Mouse (Mus musculus) stomach, embryonic 16.5 days (tissue): ENCODE results near the gene Cacng2. TPM values are rescaled to one million over a fixed set of nuclear protein-coding genes. Genes with fewer than 3 reads are reported as not detected.

Experiments
- ATAC-seq: fragments of 200-750 bp; cut with Nextera tagmentation; 2 replicates; pipeline ENCODE4 v1.8.0; 2017; ENCODE audit warnings: moderate number of reproducible peaks, moderate TSS enrichment; ENCODE audit not compliant: insufficient read depth, low FRiP score
- H3K27ac ChIP-seq: fragments of 300-500 bp; sonication (generic); 2 replicates; pipeline ENCODE4 v1.5.1; 2014; ENCODE audit warnings: low read length
- H3K27me3 ChIP-seq: fragments of 300-500 bp; sonication (generic); 2 replicates; pipeline ENCODE4 v1.6.1; 2014; ENCODE audit warnings: low read length, control low read depth, mixed read lengths; ENCODE audit not compliant: control insufficient read depth, insufficient read depth
- H3K36me3 ChIP-seq: fragments of 300-500 bp; sonication (generic); 2 replicates; pipeline ENCODE4 v1.6.1; 2014; ENCODE audit warnings: low read length; ENCODE audit not compliant: control insufficient read depth, insufficient read depth
- H3K4me1 ChIP-seq: fragments of 300-500 bp; sonication (generic); 2 replicates; pipeline ENCODE4 v1.6.1; 2014; ENCODE audit warnings: low read length, control low read depth, mixed read lengths; ENCODE audit not compliant: control insufficient read depth, insufficient read depth
- H3K4me2 ChIP-seq: fragments of 300-500 bp; sonication (generic); 2 replicates; pipeline ENCODE4 v1.6.1; 2014; ENCODE audit warnings: low read depth, low read length, mixed read lengths
- H3K4me3 ChIP-seq: fragments of 300-500 bp; sonication (generic); replicated peaks from 2 replicates; pipeline ENCODE4 v1.5.1; 2014; ENCODE audit warnings: mild to moderate bottlenecking, low read length
- H3K9ac ChIP-seq: fragments of 300-500 bp; sonication (generic); 2 replicates; pipeline ENCODE4 v1.6.1; 2014; ENCODE audit warnings: low read length
- H3K9me3 ChIP-seq: fragments of 300-500 bp; sonication (generic); replicated peaks from 2 replicates; pipeline ENCODE4 v1.6.1; 2016; ENCODE audit warnings: low read length, control low read depth; ENCODE audit not compliant: control insufficient read depth
- WGBS: fragments of 180-500 bp; shearing (Covaris S2); extraction: QIAGEN DNeasy Blood & Tissue Kit; methylation state at CpG from one replicate; pipeline ENCODE4 v1.1.7; 2014; 5-methylcytosine and 5-hydroxymethylcytosine counted together
- polyA plus RNA-seq: library from polyadenylated mRNA; unstranded; fragments of >200 nt; fragmentation: Nextera tagmentation; extraction: Ambion mirVana; gene quantifications from 2 replicates; pipeline ENCODE4 v1.2.1, GENCODE M21; 2015

Cacng2 gene
- polyA plus RNA-seq, 1 experiment from 2014 or later = 0.08 TPM

DNA sequence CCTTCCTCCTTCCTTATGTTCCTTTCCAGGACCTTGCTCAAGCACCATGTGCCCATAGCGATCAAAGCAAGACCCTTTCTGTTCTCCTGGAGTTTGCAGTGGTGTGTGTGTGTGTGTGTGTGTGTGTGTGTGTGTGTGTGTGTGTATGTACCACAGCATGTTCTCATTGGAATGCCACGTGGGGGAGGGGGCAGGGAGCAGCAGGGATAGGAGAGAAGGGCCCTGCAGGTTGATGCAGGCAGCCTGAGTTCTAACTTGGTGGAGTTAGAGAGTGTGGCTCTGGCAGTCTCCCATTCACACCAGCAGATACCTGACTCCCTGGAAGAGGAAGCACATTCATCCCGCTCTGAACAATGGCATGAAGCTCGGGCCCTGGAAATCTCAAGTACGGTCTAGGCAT, 41.6 kb downstream of the Cacng2 start:
- H3K27me3 ChIP-seq = no peaks in the 10 kb centered on the region
- no peaks in the 10 kb centered on the region for H3K36me3 ChIP-seq
- H3K4me2 ChIP-seq = no peak overlapping the region
- ATAC-seq = no peak
- WGBS = 62% methylated on average over 5 of the region's 5 CpGs
- no peak overlapping the region for H3K4me3 ChIP-seq
- no peak overlapping the region for H3K9ac ChIP-seq
- H3K4me1 ChIP-seq = 0 out of 2 replicates have a peak, but pooled peaks cover 4% of the 10 kb centered on the region
- no peak overlapping the region for H3K27ac ChIP-seq
- H3K9me3 ChIP-seq = no peaks in the 10 kb centered on the region

GRCm38 (mm10) chr15:78075921-78076320, 43.9 kb downstream of the Cacng2 start:
- H3K4me2 ChIP-seq = no peak overlapping the region
- no peaks in the 10 kb centered on the region for H3K27me3 ChIP-seq
- no peak overlapping the region for H3K4me3 ChIP-seq
- H3K9ac ChIP-seq = no peak overlapping the region
- no peaks in the 10 kb centered on the region for H3K36me3 ChIP-seq
- WGBS = 32% methylated on average over 3 of the region's 3 CpGs
- H3K4me1 ChIP-seq = no peaks in the 10 kb centered on the region
- no peaks in the 10 kb centered on the region for H3K9me3 ChIP-seq
- no peak overlapping the region for H3K27ac ChIP-seq
- no peak for ATAC-seq

DNA sequence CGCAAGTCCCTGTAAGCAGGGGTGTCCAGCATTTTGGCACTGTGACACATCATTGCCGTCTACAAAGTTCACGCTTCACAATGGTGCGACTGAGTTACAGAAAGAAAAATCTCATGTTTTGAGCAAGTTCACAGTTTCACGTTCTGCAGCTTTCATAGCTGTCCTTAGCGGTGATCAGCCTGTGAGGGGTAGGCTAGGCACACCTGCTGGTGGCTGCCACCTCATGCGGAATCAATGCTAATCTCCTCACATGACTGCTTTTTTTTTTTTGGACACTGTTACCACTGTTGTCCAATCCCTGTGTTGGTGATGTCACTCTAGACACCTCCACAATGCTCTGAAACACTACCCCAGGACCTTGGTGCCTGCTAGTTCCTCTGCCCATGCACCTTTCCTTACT, 46.7 kb downstream of the Cacng2 start:
- no peaks in the 10 kb centered on the region for H3K4me1 ChIP-seq
- WGBS = 83% methylated on average over 7 of the region's 7 CpGs
- H3K27me3 ChIP-seq = no peaks in the 10 kb centered on the region
- H3K9ac ChIP-seq = no peak overlapping the region
- H3K9me3 ChIP-seq = no peaks in the 10 kb centered on the region
- ATAC-seq = no peak
- no peaks in the 10 kb centered on the region for H3K36me3 ChIP-seq
- no peak overlapping the region for H3K4me3 ChIP-seq
- H3K4me2 ChIP-seq = no peak overlapping the region
- H3K27ac ChIP-seq = no peak overlapping the region

- Histone ChIP-seq H3K27ac (no peak overlapping the region), H3K36me3 (no peaks in the 10 kb centered on the region), H3K4me2 (no peak overlapping the region), H3K4me1 (no peaks in the 10 kb centered on the region), H3K4me3 (no peak overlapping the region), H3K9ac (no peak overlapping the region), H3K27me3 (no peaks in the 10 kb centered on the region), H3K9me3 (no peaks in the 10 kb centered on the region)
- WGBS = 2% methylated on average over 5 of the region's 5 CpGs
- ATAC-seq = no peak
Observed at GRCm38 (mm10) chr15:78066475-78066874, 53.4 kb downstream of the Cacng2 start.

GRCm38 (mm10) chr15:78065541-78065940, 54.3 kb downstream of the Cacng2 start:
- Histone ChIP-seq H3K9ac (no peak overlapping the region), H3K36me3 (no peaks in the 10 kb centered on the region), H3K27ac (no peak overlapping the region), H3K4me3 (no peak overlapping the region), H3K4me2 (no peak overlapping the region), H3K9me3 (no peaks in the 10 kb centered on the region), H3K4me1 (no peaks in the 10 kb centered on the region), H3K27me3 (no peaks in the 10 kb centered on the region)
- no peak for ATAC-seq
- 89% methylated on average over 5 of the region's 5 CpGs for WGBS

DNA sequence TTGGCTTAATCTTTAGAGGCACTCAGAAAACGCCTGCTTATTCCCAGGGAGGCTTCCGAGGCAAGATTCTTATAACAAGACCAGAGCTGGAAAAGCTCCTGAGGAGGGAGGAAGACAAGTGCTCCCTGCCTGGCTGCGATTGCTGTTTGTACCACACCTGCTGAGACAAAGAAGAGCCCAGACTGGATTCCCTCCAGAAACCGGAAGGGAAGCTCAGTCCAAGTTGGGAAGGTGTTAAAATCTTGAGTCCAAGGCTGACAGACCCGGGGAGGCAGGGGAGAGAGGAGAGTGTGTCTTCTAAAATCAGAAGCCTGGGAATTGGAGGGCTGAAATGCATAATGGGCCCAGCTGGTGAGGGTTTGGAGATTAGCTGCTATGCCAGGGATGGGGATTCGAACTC, 55.5 kb downstream of the Cacng2 start:
- Histone ChIP-seq H3K4me2 (no peak overlapping the region), H3K27me3 (no peaks in the 10 kb centered on the region), H3K27ac (no peak overlapping the region), H3K9me3 (no peaks in the 10 kb centered on the region), H3K4me3 (no peak overlapping the region), H3K9ac (no peak overlapping the region), H3K4me1 (no peaks in the 10 kb centered on the region), H3K36me3 (no peaks in the 10 kb centered on the region)
- 47% methylated on average over 6 of the region's 6 CpGs for WGBS
- no peak for ATAC-seq

DNA sequence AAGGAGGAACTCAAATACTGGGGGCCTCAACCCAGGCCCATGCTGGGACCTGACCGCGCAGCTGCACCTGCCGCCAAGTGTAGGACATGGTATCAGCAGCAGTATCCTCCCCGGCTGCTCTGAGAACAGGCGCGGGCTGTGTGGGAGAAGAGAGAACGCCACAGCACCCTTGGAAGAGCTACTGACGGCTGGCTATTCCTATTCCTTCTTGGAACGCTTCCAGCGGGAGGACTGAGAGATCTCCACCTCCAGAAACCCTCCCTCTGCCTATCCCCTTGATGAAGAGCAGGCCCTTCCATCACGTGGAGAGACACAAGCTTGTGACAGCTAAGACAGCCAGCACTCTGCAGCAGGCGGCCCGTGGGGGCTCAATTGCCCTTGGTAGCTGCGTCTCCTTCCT, 57.4 kb downstream of the Cacng2 start:
- H3K9ac ChIP-seq = no peak overlapping the region
- H3K9me3 ChIP-seq = no peaks in the 10 kb centered on the region
- no peaks in the 10 kb centered on the region for H3K4me1 ChIP-seq
- ATAC-seq = no peak
- H3K27ac ChIP-seq = no peak overlapping the region
- no peak overlapping the region for H3K4me2 ChIP-seq
- WGBS = 65% methylated on average over 12 of the region's 14 CpGs
- H3K36me3 ChIP-seq = no peaks in the 10 kb centered on the region
- H3K4me3 ChIP-seq = no peak overlapping the region
- H3K27me3 ChIP-seq = no peaks in the 10 kb centered on the region

DNA sequence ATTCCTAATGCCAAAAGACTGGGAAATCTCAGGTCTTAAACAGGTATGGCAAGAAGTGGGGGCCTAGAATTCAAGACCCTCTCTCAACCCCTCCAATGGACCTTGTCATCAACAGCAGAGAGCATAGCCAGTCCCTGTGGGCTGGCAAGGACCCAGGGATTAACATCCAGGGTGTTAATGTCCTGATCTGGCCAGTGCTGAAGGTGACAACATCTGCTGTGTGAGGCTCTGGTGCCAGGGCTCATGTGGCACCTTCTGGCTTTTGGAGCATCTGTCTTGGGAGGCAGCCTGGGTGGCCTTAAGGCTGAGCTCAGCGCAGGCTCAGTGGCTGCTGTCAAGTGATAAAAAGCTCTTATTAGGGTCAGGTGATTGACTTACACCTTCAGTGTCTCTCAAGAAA, 62.9 kb downstream of the Cacng2 start:
- Histone ChIP-seq H3K4me1 (no peaks in the 10 kb centered on the region), H3K4me2 (no peak overlapping the region), H3K36me3 (no peaks in the 10 kb centered on the region), H3K9me3 (no peaks in the 10 kb centered on the region), H3K27ac (no peak overlapping the region), H3K27me3 (no peaks in the 10 kb centered on the region), H3K9ac (no peak overlapping the region), H3K4me3 (no peak overlapping the region)
- ATAC-seq = no peak
- WGBS = 70% methylated on average over 1 of the region's 1 CpGs

GRCm38 (mm10) chr15:78050682-78051081, 69.1 kb downstream of the Cacng2 start:
- Histone ChIP-seq H3K4me1 (no peaks in the 10 kb centered on the region), H3K36me3 (no peaks in the 10 kb centered on the region), H3K27me3 (no peaks in the 10 kb centered on the region), H3K4me3 (no peak overlapping the region), H3K9ac (no peak overlapping the region), H3K4me2 (no peak overlapping the region), H3K27ac (no peak overlapping the region), H3K9me3 (no peaks in the 10 kb centered on the region)
- ATAC-seq = no peak
- WGBS = 85% methylated on average over 10 of the region's 10 CpGs

DNA sequence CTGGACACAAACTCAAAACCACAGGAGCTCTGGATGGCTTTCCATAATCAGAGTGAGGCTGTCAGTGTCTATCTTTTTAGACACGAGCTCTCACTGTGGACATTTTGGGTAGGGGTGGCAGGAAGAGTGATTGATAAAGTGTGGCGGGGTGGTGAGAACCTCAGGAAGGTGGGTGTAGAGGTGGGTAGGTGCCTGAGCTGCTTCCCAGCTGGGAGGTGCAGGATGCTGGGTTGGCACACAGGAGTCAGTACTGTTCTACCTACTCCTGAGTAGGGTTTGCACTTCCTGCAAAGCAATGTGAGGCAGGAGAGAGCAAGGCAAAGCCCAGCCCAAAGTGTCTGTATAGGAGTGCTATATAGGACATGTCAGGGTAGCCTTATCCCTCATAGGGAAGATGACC, 69.9 kb downstream of the Cacng2 start:
- Histone ChIP-seq H3K27me3 (no peaks in the 10 kb centered on the region), H3K27ac (no peak overlapping the region), H3K4me3 (no peak overlapping the region), H3K36me3 (no peaks in the 10 kb centered on the region), H3K4me1 (no peaks in the 10 kb centered on the region), H3K9ac (no peak overlapping the region), H3K4me2 (no peak overlapping the region), H3K9me3 (no peaks in the 10 kb centered on the region)
- no peak for ATAC-seq
- WGBS = 61% methylated on average over 2 of the region's 2 CpGs
